Mouse (Mus musculus): ENCODE data around the gene Slc1a3.

- TF ChIP-seq CTCF (IDR thresholded peaks at IDR 0.05), result no peak
- no peak for TF ChIP-seq POLR2A (IDR thresholded peaks at IDR 0.05; ENCODE audit: insufficient read depth, low read depth, low read length)
- no peak for TF ChIP-seq EP300 (IDR thresholded peaks at IDR 0.05; ENCODE audit: insufficient read depth, low read depth, low read length)
Observed at GRCm38 (mm10) chr15:8652637-8653036, 57.9 kb downstream of the Slc1a3 start.

Data from heart, adult 2 months (tissue).